Mouse (Mus musculus) ES-Bruce4 (cell line): Measurements from ENCODE around the gene Fbn1.

Experiments used
- CTCF ChIP-seq: IDR thresholded peaks from one replicate; pipeline ENCODE4 v1.8.1; 2011; ENCODE audit warnings: low read depth, low read length
- POLR2A ChIP-seq: IDR thresholded peaks from one replicate; pipeline ENCODE4 v1.8.1; 2011; ENCODE audit warnings: low read length; ENCODE audit not compliant: insufficient read depth

- TF ChIP-seq CTCF, result peak; percentile 18
- no peak for TF ChIP-seq POLR2A
Measured at GRCm38 (mm10) chr2:125303764-125304384, 203.9 kb downstream of the Fbn1 start.
